Mouse (Mus musculus): ENCODE measurements around the gene Zc3h13. TPM values are rescaled to one million over a fixed set of nuclear protein-coding genes. Genes with fewer than 3 reads are reported as not detected.
A peak's percentile ranks its signal among the peaks of the same experiment; 100 is the strongest.

Zc3h13 gene
- polyA plus RNA-seq, 1 experiment from 2014 or later, result 20.1 TPM

DNA sequence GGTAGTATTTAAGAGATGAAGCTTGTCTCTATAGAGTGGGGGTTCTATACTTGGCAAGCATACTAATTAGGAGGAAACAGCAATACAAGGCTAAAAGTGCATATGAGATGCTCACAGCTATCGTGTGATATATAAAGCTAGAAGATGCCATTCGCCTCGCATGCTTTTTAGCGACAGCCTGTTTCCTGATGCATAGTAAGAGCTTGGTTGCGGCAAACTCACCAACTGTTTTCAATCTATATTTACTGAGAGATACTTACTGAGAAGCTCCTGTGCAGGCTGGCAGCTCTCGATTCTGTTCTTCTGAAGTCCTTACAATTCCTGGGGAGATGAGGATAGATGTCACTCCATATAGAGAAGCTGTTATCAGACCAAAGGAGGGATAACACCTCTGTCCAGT lies 4.5 kb upstream of the Zc3h13 start:
- H3K27ac ChIP-seq, result no peak overlapping the region
- no peak for ATAC-seq
- H3K36me3 ChIP-seq, result no peaks in the 10 kb centered on the region
- H3K9me3 ChIP-seq (replicated peaks), result no peaks in the 10 kb centered on the region
- H3K4me1 ChIP-seq, result peaks cover 8% of the 10 kb centered on the region
- no peak overlapping the region for H3K4me3 ChIP-seq
- WGBS (ENCODE audit: insufficient replicate concordance), result 76% methylated on average over 6 of the region's 6 CpGs
- H3K9ac ChIP-seq, result no peak overlapping the region
- H3K4me2 ChIP-seq, result no peak overlapping the region
- no peaks in the 10 kb centered on the region for H3K27me3 ChIP-seq (replicated peaks)

DNA sequence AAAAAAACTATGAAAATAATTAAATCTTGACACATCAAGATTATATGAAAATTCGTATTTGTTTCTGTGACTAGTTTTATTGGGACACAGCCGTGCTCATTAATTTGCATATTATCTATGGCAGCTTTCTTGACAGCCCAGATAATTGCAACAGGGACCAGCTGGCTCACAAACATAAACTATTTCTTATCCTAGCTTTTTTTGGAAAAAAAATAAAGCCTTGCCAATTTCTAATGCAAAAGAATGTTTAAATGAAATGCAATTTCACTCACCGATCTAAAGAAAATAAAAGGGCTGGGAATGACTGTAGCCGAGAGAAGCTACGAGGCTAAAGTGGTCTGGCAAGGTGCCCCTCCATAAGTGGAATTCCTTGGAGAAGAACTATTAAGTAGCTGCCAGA lies 3.8 kb upstream of the Zc3h13 start:
- ATAC-seq, result no peak
- no peak overlapping the region for H3K9ac ChIP-seq
- WGBS (ENCODE audit: insufficient replicate concordance), result 64% methylated on average over 5 of the region's 5 CpGs
- no peaks in the 10 kb centered on the region for H3K27me3 ChIP-seq (replicated peaks)
- H3K4me1 ChIP-seq, result peaks cover 15% of the 10 kb centered on the region
- no peaks in the 10 kb centered on the region for H3K36me3 ChIP-seq
- H3K4me3 ChIP-seq, result no peak overlapping the region
- H3K27ac ChIP-seq, result no peak overlapping the region
- H3K9me3 ChIP-seq (replicated peaks), result no peaks in the 10 kb centered on the region
- H3K4me2 ChIP-seq, result no peak overlapping the region

GRCm38 (mm10) chr14:75283609-75284192 lies 472 bp upstream of the Zc3h13 start:
- 6% methylated on average over 19 of the region's 19 CpGs for WGBS (ENCODE audit: insufficient replicate concordance)
- ATAC-seq, result peak; percentile 36
- Histone ChIP-seq H3K36me3 (no peaks in the 10 kb centered on the region), H3K4me2 (peak overlapping the region; percentile 87), H3K9me3 (replicated peaks) (no peaks in the 10 kb centered on the region), H3K27me3 (replicated peaks) (no peaks in the 10 kb centered on the region), H3K27ac (peak overlapping the region; percentile 91; the same call in 1 of the 2 replicates), H3K4me3 (peak overlapping the region; percentile 98), H3K9ac (peak overlapping the region; percentile 90), H3K4me1 (peaks cover 21% of the 10 kb centered on the region)

- H3K27me3 ChIP-seq (replicated peaks), result no peaks in the 10 kb centered on the region
- no peaks in the 10 kb centered on the region for H3K9me3 ChIP-seq (replicated peaks)
- H3K27ac ChIP-seq, result no peak overlapping the region
- H3K9ac ChIP-seq, result no peak overlapping the region
- H3K4me1 ChIP-seq, result 0 out of 2 replicates have a peak, but pooled peaks cover 3% of the 10 kb centered on the region
- H3K36me3 ChIP-seq, result no peaks in the 10 kb centered on the region
- ATAC-seq, result no peak
- no peak overlapping the region for H3K4me2 ChIP-seq
- H3K4me3 ChIP-seq, result no peak overlapping the region
- WGBS (ENCODE audit: insufficient replicate concordance), result 73% methylated on average over 1 of the region's 1 CpGs
Observed at GRCm38 (mm10) chr14:75301081-75301480, 16.9 kb downstream of the Zc3h13 start.

DNA sequence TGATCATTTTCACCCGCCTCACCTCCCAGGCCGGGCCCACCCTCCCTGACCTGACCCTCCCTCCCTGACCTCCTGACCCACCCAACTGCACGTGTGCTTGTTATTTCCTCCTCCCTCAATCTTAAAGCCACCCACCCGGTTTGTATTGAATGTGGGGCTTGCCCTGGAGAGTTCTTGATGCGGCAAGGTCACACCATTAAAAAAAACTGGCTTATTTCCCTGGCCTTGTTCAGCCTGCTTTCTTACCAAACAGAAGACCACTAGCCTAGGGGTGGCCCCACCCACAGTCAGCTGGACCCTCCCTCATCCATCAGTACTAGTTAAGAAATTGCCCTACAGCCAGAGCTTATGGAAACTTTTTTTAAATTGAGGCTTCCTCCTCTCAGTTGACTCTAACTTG lies 19.6 kb downstream of the Zc3h13 start:
- 62% methylated on average over 5 of the region's 5 CpGs for WGBS (ENCODE audit: insufficient replicate concordance)
- H3K9me3 ChIP-seq (replicated peaks), result no peaks in the 10 kb centered on the region
- H3K4me3 ChIP-seq, result no peak overlapping the region
- no peak overlapping the region for H3K27ac ChIP-seq
- no peak for ATAC-seq
- peaks cover 6% of the 10 kb centered on the region for H3K36me3 ChIP-seq
- 0 out of 2 replicates have a peak, but pooled peaks cover 3% of the 10 kb centered on the region for H3K4me1 ChIP-seq
- no peaks in the 10 kb centered on the region for H3K27me3 ChIP-seq (replicated peaks)
- H3K9ac ChIP-seq, result no peak overlapping the region
- no peak overlapping the region for H3K4me2 ChIP-seq

GRCm38 (mm10) chr14:75307855-75308254 lies 23.7 kb downstream of the Zc3h13 start:
- Histone ChIP-seq H3K4me2 (no peak overlapping the region), H3K9me3 (replicated peaks) (no peaks in the 10 kb centered on the region), H3K4me3 (no peak overlapping the region), H3K36me3 (peaks cover 14% of the 10 kb centered on the region), H3K27ac (no peak overlapping the region), H3K27me3 (replicated peaks) (no peaks in the 10 kb centered on the region), H3K9ac (no peak overlapping the region), H3K4me1 (0 out of 2 replicates have a peak, but pooled peaks cover 3% of the 10 kb centered on the region)
- no peak for ATAC-seq

DNA sequence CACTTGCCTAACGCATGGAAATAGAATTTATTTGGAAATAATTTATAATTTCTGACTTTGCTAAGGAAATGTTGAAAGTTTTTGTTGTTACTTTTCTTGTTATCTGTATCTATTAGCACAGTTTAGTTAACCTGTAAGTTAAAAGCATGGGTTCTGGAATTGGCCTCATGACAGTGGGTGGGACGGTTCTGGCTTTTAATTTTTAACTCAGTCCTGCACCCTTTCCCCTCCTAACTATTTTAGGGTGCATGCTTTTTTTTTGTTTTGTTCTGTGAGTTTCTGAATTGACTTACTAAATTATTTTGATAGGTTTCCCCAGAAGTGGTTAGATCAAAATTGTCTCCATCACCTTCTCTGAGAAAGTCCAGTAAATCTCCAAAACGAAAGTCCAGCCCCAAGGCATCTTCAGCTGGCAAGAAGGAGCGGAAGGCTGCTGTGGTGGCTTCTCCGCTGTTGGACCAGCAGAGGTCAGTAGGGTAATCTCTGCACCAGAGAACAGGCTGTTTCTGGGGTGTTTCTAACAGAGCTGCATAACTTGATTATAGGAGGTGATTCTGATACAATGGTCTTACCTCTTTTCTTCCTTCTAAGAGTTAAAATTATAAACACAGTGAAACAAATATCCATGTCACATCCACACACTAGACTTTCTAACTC lies 25.3 kb downstream of the Zc3h13 start:
- Histone ChIP-seq H3K4me1 (no peaks in the 10 kb centered on the region), H3K9me3 (replicated peaks) (no peaks in the 10 kb centered on the region), H3K4me2 (no peak overlapping the region), H3K36me3 (peaks cover 17% of the 10 kb centered on the region), H3K27me3 (replicated peaks) (no peaks in the 10 kb centered on the region), H3K9ac (no peak overlapping the region), H3K4me3 (no peak overlapping the region), H3K27ac (no peak overlapping the region)
- whole genome bisulfite sequencing (ENCODE audit: insufficient replicate concordance), result 78% methylated on average over 5 of the region's 5 CpGs
- ATAC-seq, result no peak

DNA sequence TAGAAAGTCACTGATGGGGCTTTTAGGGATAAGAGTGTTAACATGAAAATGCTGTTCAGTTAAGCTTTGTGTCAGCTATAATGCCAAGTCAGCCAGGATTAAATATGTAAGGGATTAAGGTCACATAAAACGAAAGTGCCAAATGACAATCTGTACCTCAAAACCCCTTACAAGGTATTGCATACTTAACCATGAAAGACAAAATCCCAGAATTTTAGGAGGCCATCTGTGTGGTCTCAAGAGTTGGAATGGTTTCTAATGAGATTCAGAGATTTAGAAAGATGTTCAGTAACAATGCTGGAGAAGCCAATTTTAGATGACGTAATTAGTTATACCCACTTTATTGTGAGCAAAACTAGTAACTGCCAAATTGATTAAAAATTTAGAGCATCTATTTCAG lies 30.3 kb downstream of the Zc3h13 start:
- Histone ChIP-seq H3K4me3 (no peak overlapping the region), H3K27ac (no peak overlapping the region), H3K36me3 (peaks cover 16% of the 10 kb centered on the region), H3K4me1 (peaks cover 5% of the 10 kb centered on the region; the same call in 1 of the 2 replicates), H3K9ac (no peak overlapping the region), H3K27me3 (replicated peaks) (no peaks in the 10 kb centered on the region), H3K4me2 (no peak overlapping the region), H3K9me3 (replicated peaks) (no peaks in the 10 kb centered on the region)
- WGBS (ENCODE audit: insufficient replicate concordance), result 83% methylated on average over 2 of the region's 2 CpGs
- no peak for ATAC-seq

DNA sequence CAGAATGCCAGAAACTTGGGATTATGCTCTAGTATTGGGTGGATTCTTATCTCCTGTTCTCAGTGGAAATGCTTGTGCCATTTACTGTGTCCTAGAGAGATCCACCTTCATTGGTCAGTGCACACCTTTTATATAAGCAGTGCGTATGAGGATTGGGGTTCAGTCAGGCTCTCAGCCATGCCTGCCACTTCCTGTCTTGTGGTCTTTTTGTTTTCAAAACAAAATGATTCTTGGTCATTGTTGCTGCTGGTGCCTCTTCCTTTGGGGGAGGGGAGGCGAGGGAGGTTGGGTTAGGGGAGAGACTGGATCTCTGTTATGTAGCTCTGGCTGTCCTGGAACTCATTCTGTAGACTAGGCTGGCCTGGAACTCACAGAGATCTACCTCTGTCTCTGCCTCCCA lies 34.6 kb downstream of the Zc3h13 start:
- H3K9ac ChIP-seq, result no peak overlapping the region
- no peak overlapping the region for H3K4me2 ChIP-seq
- H3K9me3 ChIP-seq (replicated peaks), result no peaks in the 10 kb centered on the region
- H3K36me3 ChIP-seq, result peaks cover 39% of the 10 kb centered on the region
- H3K27me3 ChIP-seq (replicated peaks), result no peaks in the 10 kb centered on the region
- ATAC-seq, result no peak
- no peak overlapping the region for H3K27ac ChIP-seq
- WGBS (ENCODE audit: insufficient replicate concordance), result 59% methylated on average over 2 of the region's 2 CpGs
- H3K4me1 ChIP-seq, result peaks cover 5% of the 10 kb centered on the region; the same call in 1 of the 2 replicates
- no peak overlapping the region for H3K4me3 ChIP-seq

DNA sequence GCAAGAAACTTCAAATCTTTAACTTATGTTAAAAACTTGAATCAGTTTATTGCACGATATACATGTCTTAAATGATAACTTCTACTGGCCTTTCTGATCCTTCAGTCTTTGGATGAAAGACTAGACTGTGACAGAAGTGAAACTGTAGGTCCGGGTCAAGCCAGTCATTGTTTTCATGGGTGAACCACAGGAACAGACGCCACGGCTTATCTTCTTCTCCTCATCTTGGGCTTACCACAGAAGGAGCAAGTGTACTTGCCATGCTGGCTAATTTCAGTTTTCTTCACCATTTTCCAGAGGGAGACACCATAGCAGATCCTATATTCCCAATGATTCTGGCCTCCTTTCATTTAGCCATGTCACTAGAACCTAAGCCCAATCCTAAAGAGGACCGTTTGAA lies 36.1 kb downstream of the Zc3h13 start:
- WGBS (ENCODE audit: insufficient replicate concordance), result 43% methylated on average over 5 of the region's 5 CpGs
- peaks cover 5% of the 10 kb centered on the region; the same call in 1 of the 2 replicates for H3K4me1 ChIP-seq
- H3K9me3 ChIP-seq (replicated peaks), result no peaks in the 10 kb centered on the region
- H3K27ac ChIP-seq, result no peak overlapping the region
- no peak for ATAC-seq
- no peaks in the 10 kb centered on the region for H3K27me3 ChIP-seq (replicated peaks)
- no peak overlapping the region for H3K4me2 ChIP-seq
- no peak overlapping the region for H3K4me3 ChIP-seq
- peaks cover 47% of the 10 kb centered on the region for H3K36me3 ChIP-seq
- no peak overlapping the region for H3K9ac ChIP-seq

DNA sequence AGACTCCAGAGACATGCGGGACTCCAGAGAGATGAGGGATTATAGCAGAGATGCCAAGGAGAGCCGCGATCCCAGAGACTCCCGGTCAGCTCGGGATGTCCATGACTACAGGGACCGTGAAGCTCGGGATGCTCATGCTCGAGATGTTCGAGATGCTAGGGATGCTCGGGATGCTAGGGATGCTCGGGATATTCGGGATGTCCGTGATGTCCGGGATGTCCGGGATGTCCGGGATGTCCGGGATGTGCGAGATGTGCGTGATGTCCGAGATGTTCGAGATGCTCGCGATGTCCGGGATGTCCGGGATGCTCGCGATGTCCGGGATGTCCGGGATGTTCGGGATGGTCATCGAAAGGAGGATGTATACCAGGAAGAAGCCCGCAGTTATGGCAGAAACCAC lies 39.2 kb downstream of the Zc3h13 start:
- H3K27ac ChIP-seq, result no peak overlapping the region
- no peak for ATAC-seq
- 93% methylated on average over 32 of the region's 32 CpGs for WGBS (ENCODE audit: insufficient replicate concordance)
- no peak overlapping the region for H3K9ac ChIP-seq
- H3K4me1 ChIP-seq, result peaks cover 5% of the 10 kb centered on the region; the same call in 1 of the 2 replicates
- no peak overlapping the region for H3K4me2 ChIP-seq
- no peaks in the 10 kb centered on the region for H3K27me3 ChIP-seq (replicated peaks)
- no peaks in the 10 kb centered on the region for H3K9me3 ChIP-seq (replicated peaks)
- no peak overlapping the region for H3K4me3 ChIP-seq
- peaks cover 56% of the 10 kb centered on the region for H3K36me3 ChIP-seq

- WGBS (ENCODE audit: insufficient replicate concordance), result 54% methylated on average over 8 of the region's 8 CpGs
- H3K27ac ChIP-seq, result no peak overlapping the region
- no peak overlapping the region for H3K4me2 ChIP-seq
- no peaks in the 10 kb centered on the region for H3K4me1 ChIP-seq
- no peak overlapping the region for H3K4me3 ChIP-seq
- peaks cover 75% of the 10 kb centered on the region for H3K36me3 ChIP-seq
- no peak overlapping the region for H3K9ac ChIP-seq
- ATAC-seq, result no peak
- no peaks in the 10 kb centered on the region for H3K9me3 ChIP-seq (replicated peaks)
- no peaks in the 10 kb centered on the region for H3K27me3 ChIP-seq (replicated peaks)
Observed at GRCm38 (mm10) chr14:75328062-75328461, 43.9 kb downstream of the Zc3h13 start.
